Mouse (Mus musculus) forelimb bud, embryonic 11.5 days (tissue): Measurements from ENCODE around the gene Eef1akmt4.

Experiments used
- DNase-seq: peaks from one replicate; pipeline ENCODE4 v3.0.0-alpha.2; 2012; ENCODE audit warnings: low read depth, low spot score

The Eef1akmt4 gene

GRCm38 (mm10) chr16:20611357-20612227 lies at the start of gene Eef1akmt4, which contains the start of the genes Gm49333 and Alg3:
Eef1akmt4 (plus strand) TSS chr16:20611593.
Gm49333 (plus strand) TSS chr16:20611610.
Alg3 (minus strand) TSS chr16:20611735.
- peak; percentile 90 for DNase-seq

GRCm38 (mm10) chr16:20565075-20565474 lies 46.3 kb upstream of the Eef1akmt4 start:
- no peak for DNase-seq

- DNase-seq = no peak
These were observed 21.9 kb upstream of the Eef1akmt4 start, which contains the start of gene Vwa5b2 for GRCm38 (mm10) chr16:20589366-20589938. Vwa5b2 (plus strand) TSS chr16:20589471.

- DNase-seq = no peak
These were observed 21.3 kb upstream of the Eef1akmt4 start for GRCm38 (mm10) chr16:20589939-20590679.

- DNase-seq = no peak
These were observed 20.7 kb upstream of the Eef1akmt4 start for GRCm38 (mm10) chr16:20590680-20591038.

- DNase-seq = no peak
These were observed 20.2 kb upstream of the Eef1akmt4 start for GRCm38 (mm10) chr16:20591076-20591705.

- DNase-seq = no peak
These were observed 16.2 kb upstream of the Eef1akmt4 start for GRCm38 (mm10) chr16:20595060-20595673.

GRCm38 (mm10) chr16:20595737-20596136 lies 15.7 kb upstream of the Eef1akmt4 start:
- no peak for DNase-seq

GRCm38 (mm10) chr16:20596687-20597441 lies 14.5 kb upstream of the Eef1akmt4 start:
- no peak for DNase-seq

GRCm38 (mm10) chr16:20600511-20600910 lies 10.9 kb upstream of the Eef1akmt4 start:
- no peak for DNase-seq

- no peak for DNase-seq
These were observed 6.7 kb upstream of the Eef1akmt4 start for GRCm38 (mm10) chr16:20604705-20605104.

- peak; percentile 86 for DNase-seq
These were observed 664 bp upstream of the Eef1akmt4 start for GRCm38 (mm10) chr16:20610501-20611356.

GRCm38 (mm10) chr16:20619541-20620398 lies 8.4 kb downstream of the Eef1akmt4 start:
- no peak for DNase-seq

GRCm38 (mm10) chr16:20620399-20620735 lies 9.0 kb downstream of the Eef1akmt4 start:
- DNase-seq = no peak

GRCm38 (mm10) chr16:20620751-20621190 lies 9.4 kb downstream of the Eef1akmt4 start:
- DNase-seq = no peak

GRCm38 (mm10) chr16:20621191-20621990 lies 10.0 kb downstream of the Eef1akmt4 start, which contains the start of gene Camk2n2:
Camk2n2 (minus strand) TSS chr16:20621287.
- DNase-seq = no peak

- DNase-seq = peak; percentile 47
These were observed 10.7 kb downstream of the Eef1akmt4 start for GRCm38 (mm10) chr16:20621991-20622685.
